Mouse (Mus musculus) frontal cortex, postnatal 10 days (tissue): ENCODE data around the gene Gldc.

Experiments used
- DNase-seq, 2 experiments: peaks; one replicate each; pipeline ENCODE4 v3.0.0; 2022; ENCODE audit warnings: low spot score in 2 of 2, mixed read lengths in 1 of 2

Gene Gldc

GRCm38 (mm10) chr19:30158189-30158588 is 17.0 kb downstream of the Gldc start:
- DNase-seq: no peak

- DNase-seq: peak; percentile 49 to 58
Measured at GRCm38 (mm10) chr19:30157031-30157687, 18.1 kb downstream of the Gldc start.

GRCm38 (mm10) chr19:30153729-30154128 is 21.5 kb downstream of the Gldc start:
- DNase-seq: no peak

GRCm38 (mm10) chr19:30151290-30151689 is 23.9 kb downstream of the Gldc start:
- DNase-seq: no peak

- no peak for DNase-seq
Measured at GRCm38 (mm10) chr19:30149238-30149805, 25.9 kb downstream of the Gldc start.

- no peak for DNase-seq
Measured at GRCm38 (mm10) chr19:30147306-30147705, 27.9 kb downstream of the Gldc start.

- DNase-seq: no peak
Measured at GRCm38 (mm10) chr19:30146761-30147160, 28.5 kb downstream of the Gldc start.

GRCm38 (mm10) chr19:30145106-30145505 is 30.1 kb downstream of the Gldc start:
- DNase-seq: no peak

GRCm38 (mm10) chr19:30136308-30136707 is 38.9 kb downstream of the Gldc start:
- no peak for DNase-seq

GRCm38 (mm10) chr19:30128177-30128576 is 47.1 kb downstream of the Gldc start:
- DNase-seq: no peak

- no peak for DNase-seq
Measured at GRCm38 (mm10) chr19:30125670-30126059, 49.6 kb downstream of the Gldc start.

- DNase-seq: no peak
Measured at GRCm38 (mm10) chr19:30124999-30125669, 50.1 kb downstream of the Gldc start.

- DNase-seq: no peak
Measured at GRCm38 (mm10) chr19:30118344-30119312, 56.6 kb downstream of the Gldc start.

- peak; percentile 43 to 75 for DNase-seq
Measured at GRCm38 (mm10) chr19:30117775-30118174, 57.5 kb downstream of the Gldc start.

- no peak for DNase-seq
Measured at GRCm38 (mm10) chr19:30117241-30117640, 58.0 kb downstream of the Gldc start.

- DNase-seq: no peak
Measured at GRCm38 (mm10) chr19:30115606-30116005, 59.6 kb downstream of the Gldc start.

GRCm38 (mm10) chr19:30114919-30115441 is 60.2 kb downstream of the Gldc start:
- no peak for DNase-seq

- no peak for DNase-seq
Measured at GRCm38 (mm10) chr19:30112961-30113688, 62.1 kb downstream of the Gldc start.

GRCm38 (mm10) chr19:30111421-30111820 is 63.8 kb downstream of the Gldc start:
- DNase-seq: no peak

GRCm38 (mm10) chr19:30109122-30109521 is 66.1 kb downstream of the Gldc start:
- no peak for DNase-seq

- no peak for DNase-seq
Measured at GRCm38 (mm10) chr19:30108616-30109015, 66.6 kb downstream of the Gldc start.
